Mouse (Mus musculus) heart, postnatal 0 days (tissue): ENCODE results near the gene Hist2h4.

ENCODE experiments used
- CTCF ChIP-seq: IDR thresholded peaks from 2 replicates; pipeline ENCODE4 v1.5.1; 2016; ENCODE audit warnings: antibody characterized with exemption, control low read depth, low read depth
- EP300 ChIP-seq: IDR thresholded peaks from 2 replicates; pipeline ENCODE4 v1.6.1; 2016; ENCODE audit warnings: antibody characterized with exemption, low read depth

DNA sequence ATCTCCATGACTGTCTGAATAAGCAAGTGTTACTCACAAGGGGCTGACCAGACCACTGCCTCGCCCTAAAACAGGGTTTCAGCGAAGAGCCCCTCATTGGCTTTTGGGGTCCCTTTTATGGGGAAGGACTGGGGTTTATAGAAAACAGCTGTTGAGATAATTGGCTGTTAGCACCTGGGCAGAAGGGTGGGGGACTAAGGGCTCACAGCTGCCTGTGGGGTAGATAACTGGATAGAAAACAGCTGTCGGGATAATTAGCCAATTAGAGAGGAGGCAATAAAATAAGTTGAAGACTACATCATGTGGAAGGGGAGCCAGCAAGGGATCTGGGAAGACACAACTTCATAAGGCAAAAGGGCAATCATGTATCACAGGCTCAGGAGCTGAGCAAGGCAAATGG is 12.2 kb downstream of the Hist2h4 start:
- TF ChIP-seq CTCF (no peak), EP300 (no peak)
